In the genomic region with DNA sequence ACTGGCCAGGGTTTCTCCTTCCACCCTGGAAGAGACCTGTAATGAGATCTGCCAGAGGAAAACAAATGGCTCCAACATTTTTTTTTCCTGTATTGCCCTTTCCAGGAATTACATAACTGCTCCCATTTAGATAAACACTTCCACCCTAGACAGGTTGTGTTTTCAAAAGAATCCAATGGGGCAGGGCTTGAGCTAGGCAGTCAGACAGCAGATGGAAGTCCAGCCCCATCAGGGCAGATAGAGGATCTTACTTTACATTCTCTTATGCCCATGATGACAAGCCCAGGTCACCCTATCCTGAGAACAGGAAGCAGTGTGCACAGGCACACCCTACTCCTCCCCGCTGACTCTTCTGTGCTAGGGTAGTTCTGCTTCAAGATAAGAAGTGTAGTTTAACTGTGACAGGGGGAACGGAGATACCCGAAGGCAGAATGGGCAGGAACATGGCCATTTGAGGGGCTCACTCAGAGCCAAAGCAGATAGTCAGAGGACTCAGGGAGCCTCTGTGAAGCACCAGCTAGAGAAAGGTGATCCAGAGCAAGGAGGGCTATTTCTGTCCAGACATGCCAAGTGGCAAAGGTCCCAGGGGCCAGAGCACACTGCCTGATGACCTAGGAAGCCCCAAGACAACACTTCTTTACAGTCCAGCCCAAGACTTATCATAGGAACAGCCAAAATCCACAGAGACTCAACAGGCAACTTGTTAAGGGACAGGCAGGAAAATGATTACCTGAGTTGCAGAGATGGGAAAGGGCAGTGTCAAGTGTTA, we compare ENCODE assay signal across 12 mouse cellular contexts. TPM values are rescaled to one million over a fixed set of nuclear protein-coding genes. Genes with fewer than 3 reads are reported as not detected.
DNase-seq lines count a peak whose midpoint lies in the region; ATAC-seq and TF ChIP-seq lines count a peak whose summit lies in the region.
"Had no signal": no experiment of that assay in that cellular context is flagged by ENCODE, and none has a peak within 500 bp of the region (broad histone marks: within the 10 kb centered on the region; RNA-seq: fewer than 3 reads in every experiment).

No protein-coding gene starts in this region.

- peak; percentile 89 for DNase-seq in heart, adult 11 months
- DNase-seq in heart, postnatal 14 days, result no peak
- no peak for DNase-seq in urinary bladder, adult 2 months (ENCODE audit: low spot score)
- DNase-seq in urinary bladder, postnatal 10 days (ENCODE audit: low spot score), result no peak
- DNase-seq in adrenal gland, postnatal 4 days (ENCODE audit: low spot score in 2 of 2), result no peak
- DNase-seq: kidney, adult 9 months; lung, adult 18-20 months; midbrain, embryonic 14.5 days had no signal

- intact Hi-C loops in heart, postnatal 14 days (cut with DNase I), result no loop called here

- no peak for TF ChIP-seq POLR2A in bone marrow macrophage, adult 2 months (IDR thresholded peaks at IDR 0.05; ENCODE audit: borderline replicate concordance, low read depth, low read length)

- no peak overlapping the region for H3K27ac ChIP-seq in bone marrow macrophage, adult 2 months (ENCODE audit: insufficient read depth, low read depth, low read length)
- H3K27ac ChIP-seq: heart, embryonic 15.5 days had no signal

- 0 out of 2 replicates have a peak, but pooled peaks have one; percentile 7 for TF ChIP-seq CTCF in bone marrow macrophage, adult 2 months (IDR thresholded peaks at IDR 0.05; ENCODE audit: low read depth, low read length)

- ATAC-seq in granulocyte monocyte progenitor cell, adult 5-6 weeks (replicated peaks; ENCODE audit: poor library complexity, severe bottlenecking), result 0 out of 2 replicates have a peak, but pooled peaks have one; percentile 25
- ATAC-seq in megakaryocyte progenitor cell, adult 5-6 weeks (replicated peaks; ENCODE audit: poor library complexity), result peak; percentile 96

- peaks cover 14% of the 10 kb centered on the region for H3K4me1 ChIP-seq in bone marrow macrophage, adult 2 months (ENCODE audit: control insufficient read depth, insufficient read depth, low read length)

- H3K4me3 ChIP-seq in bone marrow macrophage, adult 2 months (ENCODE audit: insufficient read depth, low read length), result no peak overlapping the region
- H3K4me3 ChIP-seq: heart, embryonic 15.5 days had no signal

RNA-seq across cellular contexts. Expression of gene Angptl2, which starts 41.1 kb away (rescaled TPM):
- 10 to 100 TPM; 83.2 to 85.0 TPM for total RNA-seq in heart, postnatal 14 days (2021)
- 13.1 and 15.1 TPM in 2 replicates for polyA plus RNA-seq in bone marrow macrophage, adult 2 months (2012; ENCODE audit: insufficient read depth, insufficient read length, missing spikeins)
- total RNA-seq in granulocyte monocyte progenitor cell, adult 5-6 weeks (2014; fragmentation: Nextera tagmentation), result 0.92 and 1.6 TPM in 2 replicates
- total RNA-seq in granulocyte monocyte progenitor cell, adult 5-6 weeks (2017), result 1.3 TPM in 2 replicates
- total RNA-seq in megakaryocyte progenitor cell, adult 5-6 weeks (2015), result 0.74 and 0.78 TPM in 2 replicates
- total RNA-seq in megakaryocyte progenitor cell, adult 5-6 weeks (2017), result 1.7 and 2.4 TPM in 2 replicates
- polyA plus RNA-seq in urinary bladder, adult 2 months (2012; rRNA removed), result 67.7 and 73.5 TPM in 2 replicates
- 10 to 100 TPM; 41.9 to 51.7 TPM for total RNA-seq in adrenal gland, postnatal 4 days (2021)

Comparison
In these comparisons a context has a peak if more than half of its experiments do, and no peak if none do; other contexts are left out.
1. RNA of gene Angptl2, which starts 41.1 kb away (total RNA-seq): 83.2 to 85.0 TPM in heart, postnatal 14 days and 41.9 to 51.7 TPM in adrenal gland, postnatal 4 days; 0.74 to 2.4 TPM in megakaryocyte progenitor cell, adult 5-6 weeks and 0.92 to 1.6 TPM in granulocyte monocyte progenitor cell, adult 5-6 weeks; every median in the first group is over 10 times any median in the second.